Mouse (Mus musculus) lung, postnatal 25 days (tissue): ENCODE measurements around the gene Irf9.

Source experiments
- DNase-seq: peaks from one replicate; pipeline ENCODE4 v3.0.0; 2022; ENCODE audit warnings: low spot score

The Irf9 gene

GRCm38 (mm10) chr14:55580731-55581130 is 22.6 kb upstream of the Irf9 start:
- DNase-seq: no peak

DNA sequence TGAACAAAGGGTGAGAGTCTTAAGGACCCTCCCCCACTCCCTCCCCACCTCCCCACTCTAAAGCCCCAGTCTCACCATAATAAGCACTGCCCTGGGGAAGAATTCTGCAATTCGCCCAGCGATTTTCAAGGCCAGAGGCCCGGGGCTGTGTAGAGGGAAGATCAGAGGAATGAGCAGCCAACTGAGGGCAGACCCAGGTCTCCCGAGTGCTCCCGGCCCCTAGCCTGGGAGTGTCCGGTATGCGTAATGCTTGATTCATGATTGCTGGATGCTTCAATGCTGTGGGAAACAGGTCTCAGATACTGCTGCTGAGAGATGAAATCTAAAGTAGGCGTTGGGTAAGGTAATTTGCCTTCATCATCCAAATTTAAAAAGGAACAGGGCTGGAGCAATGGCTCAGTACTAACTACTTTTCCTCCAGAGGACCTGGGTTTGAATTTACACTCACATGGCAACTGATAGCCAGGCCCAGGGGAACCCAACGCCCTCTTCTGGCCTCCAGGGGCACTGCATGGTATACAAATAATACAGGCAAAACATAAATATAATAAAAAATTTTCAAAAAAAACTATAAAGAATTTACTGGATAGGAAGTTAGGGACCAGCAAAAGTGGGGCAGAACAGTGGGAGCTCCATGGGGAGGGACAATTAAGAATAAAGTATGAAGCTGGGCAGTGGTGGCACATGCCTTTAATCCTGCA is 21.2 kb upstream of the Irf9 start:
- DNase-seq: no peak

DNA sequence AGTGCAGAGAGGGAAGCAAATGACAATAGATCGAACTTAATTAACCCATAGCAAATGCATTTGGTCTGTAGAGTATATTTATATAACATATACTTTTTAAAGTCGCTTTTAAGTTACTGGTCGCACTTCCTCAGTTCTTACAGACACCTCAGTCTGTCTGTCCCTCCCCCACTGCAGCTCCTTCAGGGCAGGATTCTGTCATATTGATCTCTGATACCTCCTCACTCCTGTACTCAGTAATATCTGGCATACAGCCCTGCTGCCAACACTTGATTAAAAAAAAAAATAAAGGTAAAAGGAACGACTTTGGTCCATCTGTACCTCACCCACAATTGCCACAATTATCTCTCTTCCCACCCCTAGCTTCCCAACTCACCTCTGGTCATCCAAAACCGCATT is 19.1 kb upstream of the Irf9 start:
- no peak for DNase-seq

DNA sequence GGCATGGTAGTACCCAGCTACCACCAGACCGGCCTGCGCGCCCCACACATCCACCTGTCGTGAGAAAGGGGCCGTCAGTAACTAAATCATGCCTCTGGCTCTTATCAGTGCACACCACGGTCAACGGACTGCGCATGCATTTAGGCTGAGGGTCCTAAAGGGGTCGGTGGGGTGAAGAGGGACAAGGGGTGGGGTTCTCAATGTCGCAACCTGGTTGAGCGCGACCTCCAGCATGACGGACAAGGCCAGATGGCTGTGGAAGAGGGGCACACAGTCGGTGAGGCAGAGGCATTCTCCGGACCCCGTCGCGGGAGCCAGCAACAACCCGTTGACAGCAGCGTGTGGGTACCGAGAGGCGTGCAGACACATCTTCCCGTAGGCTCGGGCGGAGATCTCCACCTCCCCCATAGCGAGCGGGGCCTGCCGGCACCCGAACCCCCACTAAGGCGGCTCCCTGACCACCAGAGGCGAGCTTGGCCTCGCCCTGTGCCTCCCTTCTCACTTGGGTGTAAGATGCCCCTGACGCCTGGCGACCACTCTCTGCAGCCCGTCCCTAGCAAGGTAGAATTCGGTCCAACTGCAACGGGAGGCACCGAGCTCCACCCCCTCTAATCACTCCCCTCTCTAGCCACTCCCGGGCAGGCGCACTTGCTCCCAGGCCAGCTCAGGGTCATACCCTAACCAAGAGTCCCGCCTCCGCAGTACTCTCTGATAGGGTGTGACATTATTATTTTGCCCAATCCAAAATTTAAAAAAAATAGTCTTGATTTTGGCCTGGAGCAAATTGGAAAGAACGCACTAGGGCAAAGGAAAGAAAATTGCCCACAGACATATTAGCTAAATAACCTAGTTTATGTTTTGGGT is 18.4 kb upstream of the Irf9 start, which contains the start of gene Emc9:
TSS of gene Emc9 (minus strand) at position 601 of the 864 bp plus-strand sequence.
- DNase-seq: peak; percentile 87

- DNase-seq: no peak
These were observed 17.8 kb upstream of the Irf9 start for GRCm38 (mm10) chr14:55585566-55585960.

- no peak for DNase-seq
These were observed 17.2 kb upstream of the Irf9 start for GRCm38 (mm10) chr14:55586149-55586548.

- no peak for DNase-seq
These were observed 14.1 kb upstream of the Irf9 start for GRCm38 (mm10) chr14:55589271-55589670.

DNA sequence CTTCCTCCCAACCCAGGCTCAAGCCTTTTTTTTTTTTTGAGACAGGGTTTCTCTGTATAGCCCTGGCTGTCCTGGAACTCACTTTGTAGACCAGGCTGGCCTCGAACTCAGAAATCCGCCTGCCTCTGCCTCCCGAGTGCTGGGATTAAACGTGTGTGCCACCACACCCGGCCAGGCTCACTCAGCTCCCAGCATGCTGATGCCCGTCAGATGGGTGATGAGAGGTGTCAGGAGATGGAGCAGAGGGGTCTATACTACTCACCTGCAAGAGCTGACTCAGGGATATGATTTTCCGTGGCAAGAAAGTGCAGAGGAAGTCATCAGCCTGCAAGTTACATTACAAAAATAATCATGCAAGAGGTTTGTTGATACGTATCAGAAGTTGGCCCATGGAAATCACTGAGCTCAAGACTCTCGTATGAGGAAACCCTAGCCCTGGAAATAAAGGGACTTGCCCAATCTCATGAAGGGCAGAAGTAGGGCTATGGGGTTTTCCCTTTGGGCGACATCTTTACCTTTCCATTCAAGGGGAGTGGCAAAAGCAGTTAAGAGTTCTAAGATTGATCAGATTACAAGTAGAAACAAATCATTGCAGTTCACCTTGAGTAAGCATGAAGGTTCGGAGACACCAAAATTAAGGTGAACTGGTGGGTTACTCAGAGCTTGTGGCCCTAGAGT is 13.5 kb upstream of the Irf9 start:
- DNase-seq: no peak

DNA sequence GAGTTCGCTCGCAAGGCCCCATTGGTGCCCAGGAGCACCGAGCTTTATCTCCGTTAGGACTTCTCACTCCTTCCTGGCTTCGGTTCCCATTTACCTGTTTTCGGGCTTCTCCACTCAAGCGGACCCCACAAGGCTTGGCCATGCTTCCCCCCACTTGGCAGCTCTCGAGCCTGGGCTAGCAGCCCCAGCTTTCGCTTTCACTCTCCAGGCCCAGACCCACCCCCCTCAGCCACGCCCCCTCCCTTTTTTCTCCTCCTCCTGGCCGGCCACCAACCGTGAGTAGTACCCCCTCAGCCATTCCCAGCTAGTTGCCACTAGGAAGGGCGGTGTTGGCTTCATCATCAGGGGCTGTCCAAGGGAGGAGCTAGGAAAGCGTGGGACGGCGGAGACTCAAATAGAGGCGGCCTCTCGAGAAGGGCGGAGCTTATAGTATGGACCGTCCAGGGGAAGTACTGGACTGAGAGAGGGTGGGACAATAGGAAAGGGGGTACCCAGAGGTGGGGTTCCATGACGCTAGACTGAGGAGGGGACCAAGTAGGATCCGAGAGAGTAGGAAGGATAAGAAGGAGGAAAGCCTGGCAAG is 12.5 kb upstream of the Irf9 start, which contains the start of gene Psme2:
TSS of gene Psme2 (minus strand) at position 366 of the 583 bp plus-strand sequence.
- peak; percentile 98 for DNase-seq

DNA sequence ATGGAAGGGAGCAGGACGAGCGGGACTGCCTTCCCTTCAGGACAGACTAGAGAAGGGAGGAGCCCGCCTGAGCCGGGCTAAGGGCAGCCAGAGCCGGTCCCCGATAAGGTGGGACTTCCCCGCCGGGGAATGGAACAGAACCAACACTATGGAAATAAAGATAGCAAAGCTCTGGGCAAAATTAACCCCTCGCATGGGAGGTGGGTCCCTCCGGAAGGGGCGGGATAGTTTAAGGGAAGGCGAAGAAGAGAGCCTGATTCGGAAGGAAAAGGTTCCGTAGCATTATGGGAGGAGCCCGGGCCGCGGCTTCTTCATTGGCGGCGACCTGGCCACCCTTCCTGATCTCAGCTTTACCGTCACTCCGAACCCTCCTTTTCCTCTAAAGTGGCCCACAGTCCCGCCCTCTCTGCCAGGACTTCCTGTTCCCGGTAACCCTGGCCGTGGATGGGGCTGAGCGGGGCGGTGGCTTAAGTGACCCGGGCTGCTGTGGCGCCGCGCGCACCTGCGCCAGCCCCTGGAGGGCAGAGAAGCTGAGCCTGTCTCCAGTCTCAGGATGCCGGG is 12.0 kb upstream of the Irf9 start, which contains the start of gene Rnf31:
TSS of gene Rnf31 (plus strand) at position 378 of the 561 bp plus-strand sequence.
- peak; percentile 99 for DNase-seq

GRCm38 (mm10) chr14:55592226-55592625 is 11.1 kb upstream of the Irf9 start:
- no peak for DNase-seq

DNA sequence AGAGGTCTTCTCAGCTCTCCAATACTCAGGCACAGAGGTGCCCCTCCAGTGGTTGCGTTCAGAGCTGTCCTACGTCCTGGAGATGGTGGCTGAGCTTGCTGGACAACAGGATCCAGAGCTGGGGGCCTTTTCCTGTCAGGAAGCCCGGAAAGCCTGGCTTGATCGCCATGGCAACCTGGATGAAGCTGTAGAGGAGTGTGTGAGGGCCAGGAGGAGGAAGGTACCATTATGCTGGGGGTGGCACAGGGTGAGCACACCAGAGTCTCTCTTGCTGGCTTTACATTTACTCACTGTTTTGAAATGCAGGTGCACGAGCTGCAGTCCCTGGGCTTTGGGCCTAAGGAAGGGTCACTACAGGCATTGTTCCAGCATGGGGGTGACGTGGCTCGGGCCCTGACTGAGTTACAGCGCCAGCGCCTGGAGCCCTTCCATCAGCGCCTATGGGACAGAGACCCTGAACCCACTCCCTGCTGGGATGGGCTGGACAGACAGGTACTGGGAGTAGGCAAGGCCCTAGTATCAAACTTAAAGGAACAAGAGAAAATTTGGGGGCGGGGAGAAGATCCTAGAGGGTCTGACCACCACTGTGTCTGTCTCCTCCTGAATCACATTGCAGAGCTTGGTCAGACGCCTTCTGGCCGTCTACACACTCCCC is 7.2 kb upstream of the Irf9 start:
- no peak for DNase-seq

DNA sequence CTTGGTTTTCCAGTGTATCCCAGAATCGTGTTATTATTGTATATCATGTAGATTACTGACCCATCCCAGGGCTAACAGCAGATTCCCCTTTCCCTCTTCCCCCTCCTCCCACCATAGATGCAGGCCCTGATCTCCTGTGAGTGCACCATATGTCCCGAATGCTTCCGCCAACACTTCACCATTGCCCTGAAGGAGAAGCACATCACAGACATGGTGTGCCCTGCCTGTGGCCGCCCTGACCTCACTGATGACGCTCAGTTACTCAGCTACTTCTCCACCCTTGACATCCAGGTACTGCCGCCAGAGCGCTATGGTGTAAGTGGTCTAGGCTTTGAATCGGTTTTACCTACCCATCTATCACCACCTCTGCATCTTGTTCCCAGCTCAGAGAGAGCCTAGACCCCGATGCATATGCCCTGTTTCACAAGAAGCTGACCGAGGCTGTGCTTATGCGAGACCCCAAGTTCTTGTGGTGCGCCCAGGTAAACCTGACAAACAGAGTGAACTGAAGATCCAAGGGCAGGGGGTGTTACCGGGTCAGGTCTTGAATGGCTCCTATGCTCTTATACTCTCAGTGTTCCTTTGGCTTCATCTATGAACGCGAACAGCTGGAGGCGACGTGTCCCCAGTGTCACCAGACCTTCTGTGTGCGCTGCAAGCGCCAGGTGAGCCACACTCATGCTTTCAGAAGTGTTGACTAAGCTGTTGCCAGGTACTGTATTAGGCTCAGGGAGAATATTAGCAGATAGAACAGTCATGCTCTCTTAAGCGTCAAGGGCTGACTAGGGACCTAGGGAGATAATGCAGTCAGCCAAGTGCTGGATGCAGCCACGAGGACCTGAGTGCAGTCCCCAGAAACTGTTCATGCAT is 4.6 kb upstream of the Irf9 start:
- DNase-seq: no peak

- peak; percentile 97 for DNase-seq
These were observed 534 bp downstream of the Irf9 start for GRCm38 (mm10) chr14:55603633-55604576.

DNA sequence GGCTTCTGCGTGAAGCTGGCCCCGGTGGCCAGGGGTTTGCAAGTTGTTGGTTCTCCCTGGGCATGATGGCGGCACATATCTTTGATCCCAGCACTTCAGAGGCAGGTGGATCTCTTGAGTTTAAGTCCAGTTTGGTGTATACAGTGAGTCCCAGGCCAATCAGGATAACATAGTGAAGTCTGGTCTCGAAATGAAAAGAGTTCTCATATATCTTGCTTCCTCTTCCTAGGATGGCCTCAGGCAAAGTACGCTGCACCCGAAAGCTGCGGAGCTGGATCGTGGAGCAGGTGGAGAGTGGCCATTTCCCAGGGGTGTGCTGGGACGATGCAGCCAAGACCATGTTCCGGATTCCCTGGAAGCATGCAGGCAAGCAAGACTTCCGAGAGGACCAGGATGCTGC is 1.5 kb downstream of the Irf9 start:
- no peak for DNase-seq

GRCm38 (mm10) chr14:55605743-55606459 is 2.5 kb downstream of the Irf9 start:
- no peak for DNase-seq

DNA sequence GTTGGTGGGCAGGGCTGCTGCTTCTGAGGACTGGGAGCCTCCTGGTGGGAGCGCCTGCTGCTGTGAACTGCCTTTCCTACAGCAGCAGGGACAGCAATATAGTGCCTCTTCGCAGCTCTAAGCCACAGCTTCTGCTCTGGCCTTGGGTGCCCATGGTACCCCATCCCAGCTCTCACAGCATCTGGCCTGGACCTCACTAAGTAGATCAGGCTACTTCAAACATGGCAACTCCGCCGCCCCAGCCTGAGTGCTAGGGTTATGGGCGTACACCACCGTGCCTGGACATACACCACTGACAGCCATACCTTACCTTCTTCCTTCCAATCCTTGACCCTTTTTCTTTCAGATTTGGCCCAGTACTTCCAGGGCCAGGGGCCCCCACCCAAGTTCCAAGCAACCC is 5.0 kb downstream of the Irf9 start:
- no peak for DNase-seq

- no peak for DNase-seq
These were observed 10.0 kb downstream of the Irf9 start for GRCm38 (mm10) chr14:55613346-55613745.
